Mouse (Mus musculus): ENCODE results near the gene Thy1.

- TF ChIP-seq CTCF (IDR thresholded peaks at IDR 0.05) (no peak), EP300 (IDR thresholded peaks at IDR 0.05; ENCODE audit: insufficient read depth, low read depth, low read length) (no peak)
Measured at GRCm38 (mm10) chr9:44010900-44011299, 32.3 kb upstream of the Thy1 start.
